Mouse (Mus musculus) thymus, postnatal 4 days (tissue): ENCODE data around the gene Mapk8ip2.

ENCODE experiments used
- DNase-seq: peaks from one replicate; pipeline ENCODE4 v3.0.0; 2021

Mapk8ip2 gene

GRCm38 (mm10) chr15:89454857-89455256, 1.1 kb downstream of the Mapk8ip2 start:
- no peak for DNase-seq

- no peak for DNase-seq
Observed at GRCm38 (mm10) chr15:89455642-89456041, 1.9 kb downstream of the Mapk8ip2 start.

GRCm38 (mm10) chr15:89458942-89459341, 5.2 kb downstream of the Mapk8ip2 start:
- DNase-seq, result no peak

GRCm38 (mm10) chr15:89459821-89460220, 6.1 kb downstream of the Mapk8ip2 start:
- no peak for DNase-seq

- DNase-seq, result no peak
Observed at GRCm38 (mm10) chr15:89460298-89460697, 6.6 kb downstream of the Mapk8ip2 start.

GRCm38 (mm10) chr15:89461321-89461720, 7.6 kb downstream of the Mapk8ip2 start:
- no peak for DNase-seq

GRCm38 (mm10) chr15:89462176-89462575, 8.5 kb downstream of the Mapk8ip2 start:
- DNase-seq, result no peak

GRCm38 (mm10) chr15:89463334-89464235, 9.9 kb downstream of the Mapk8ip2 start:
- peak; percentile 46 for DNase-seq

GRCm38 (mm10) chr15:89465052-89465451, 11.3 kb downstream of the Mapk8ip2 start:
- no peak for DNase-seq

GRCm38 (mm10) chr15:89468577-89468976, 14.9 kb downstream of the Mapk8ip2 start:
- DNase-seq, result no peak

GRCm38 (mm10) chr15:89471476-89471875, 17.8 kb downstream of the Mapk8ip2 start:
- no peak for DNase-seq

GRCm38 (mm10) chr15:89473370-89473769, 19.7 kb downstream of the Mapk8ip2 start:
- DNase-seq, result no peak

GRCm38 (mm10) chr15:89473921-89474320, 20.2 kb downstream of the Mapk8ip2 start:
- DNase-seq, result no peak

GRCm38 (mm10) chr15:89474596-89475292, 21.0 kb downstream of the Mapk8ip2 start:
- DNase-seq, result peak; percentile 24

- DNase-seq, result no peak
Observed at GRCm38 (mm10) chr15:89475293-89475600, 21.5 kb downstream of the Mapk8ip2 start.

- DNase-seq, result peak; percentile 93
Observed at GRCm38 (mm10) chr15:89475611-89476474, 22.1 kb downstream of the Mapk8ip2 start.

- DNase-seq, result no peak
Observed at GRCm38 (mm10) chr15:89476475-89476815, 22.7 kb downstream of the Mapk8ip2 start.

- no peak for DNase-seq
Observed at GRCm38 (mm10) chr15:89477091-89477491, 23.4 kb downstream of the Mapk8ip2 start, which contains the start of gene Arsa. Gene Arsa (minus strand): TSS chr15:89477425.

- DNase-seq, result no peak
Observed at GRCm38 (mm10) chr15:89477806-89478205, 24.1 kb downstream of the Mapk8ip2 start.

GRCm38 (mm10) chr15:89478622-89479021, 24.9 kb downstream of the Mapk8ip2 start:
- no peak for DNase-seq

GRCm38 (mm10) chr15:89480584-89480983, 26.9 kb downstream of the Mapk8ip2 start:
- DNase-seq, result no peak

- DNase-seq, result no peak
Observed at GRCm38 (mm10) chr15:89488182-89488581, 34.5 kb downstream of the Mapk8ip2 start.

GRCm38 (mm10) chr15:89488611-89489117, 35.0 kb downstream of the Mapk8ip2 start:
- DNase-seq, result no peak
